Mouse (Mus musculus) lung, postnatal 0 days (tissue): ENCODE data around the gene Cltrn.

Experiments
- CTCF ChIP-seq: IDR thresholded peaks from 2 replicates; pipeline ENCODE4 v1.5.1; 2016; ENCODE audit warnings: antibody characterized with exemption, mild to moderate bottlenecking
- EP300 ChIP-seq: IDR thresholded peaks from 2 replicates; pipeline ENCODE4 v1.6.1; 2016; ENCODE audit warnings: antibody characterized with exemption, mild to moderate bottlenecking, control low read depth

- TF ChIP-seq CTCF: no peak
- TF ChIP-seq EP300: no peak
These were observed 7.2 kb downstream of the Cltrn start for GRCm38 (mm10) chrX:164095838-164096237.
